9 mouse cellular contexts compared by ENCODE assay signal in genomic region chr13:51418942-51419451, GRCm38 (mm10). TPM values are rescaled to one million over a fixed set of nuclear protein-coding genes. Genes with fewer than 3 reads are reported as not detected.
A peak's percentile ranks its signal among the peaks of the same experiment; 100 is the strongest.
DNase-seq lines count a peak whose midpoint lies in the region; ATAC-seq and TF ChIP-seq lines count a peak whose summit lies in the region.
"Had no signal": no experiment of that assay in that cellular context is flagged by ENCODE, and none has a peak within 500 bp of the region (broad histone marks: within the 10 kb centered on the region; RNA-seq: fewer than 3 reads in every experiment).

No protein-coding gene starts in this region.

- H3K9ac ChIP-seq in heart, postnatal 0 days (replicated peaks; ENCODE audit: low read depth, low read length) = no peak overlapping the region
- H3K9ac ChIP-seq in forebrain, embryonic 13.5 days = peak overlapping the region; percentile 22; the same call in 1 of the 2 replicates
- H3K9ac ChIP-seq in liver, postnatal 0 days (replicated peaks) = no peak overlapping the region
- H3K9ac ChIP-seq: liver, embryonic 14.5 days had no signal

- H3K27ac ChIP-seq in heart, postnatal 0 days (ENCODE audit: low read depth) = no peak overlapping the region
- no peak overlapping the region for H3K27ac ChIP-seq in brown adipose tissue, adult 24 weeks (replicated peaks; ENCODE audit: low read depth, low read length)
- no peak overlapping the region for H3K27ac ChIP-seq in forebrain, embryonic 13.5 days
- no peak overlapping the region for H3K27ac ChIP-seq in liver, postnatal 0 days (ENCODE audit: low read depth)
- H3K27ac ChIP-seq: liver, embryonic 14.5 days had no signal

- 71% methylated on average over 19 of the region's 19 CpGs for WGBS in heart, postnatal 0 days
- WGBS in forebrain, embryonic 13.5 days = 81% methylated on average over 19 of the region's 19 CpGs
- 74% methylated on average over 19 of the region's 19 CpGs for WGBS in liver, postnatal 0 days (ENCODE audit: insufficient replicate concordance)

- no peak overlapping the region for H3K4me3 ChIP-seq in heart, postnatal 0 days (ENCODE audit: low read depth, low read length)
- peak overlapping the region; percentile 38; the same call in 1 of the 2 replicates for H3K4me3 ChIP-seq in brown adipose tissue, adult 24 weeks (ENCODE audit: insufficient read depth, low read depth, low read length)
- H3K4me3 ChIP-seq in forebrain, embryonic 13.5 days = no peak overlapping the region
- H3K4me3 ChIP-seq in liver, postnatal 0 days (ENCODE audit: low read depth, low read length) = no peak overlapping the region

- no peak for ATAC-seq in heart, postnatal 0 days (ENCODE audit: insufficient read depth, low read depth)
- peak; percentile 42 for ATAC-seq in forebrain, embryonic 13.5 days
- ATAC-seq in liver, postnatal 0 days = no peak
- ATAC-seq in activated CD4-positive, CD25-positive, alpha-beta regulatory T cell, adult 4 months = no peak

- H3K27me3 ChIP-seq in heart, postnatal 0 days (ENCODE audit: control insufficient read depth, insufficient read depth, low read length) = no peaks in the 10 kb centered on the region
- H3K27me3 ChIP-seq in forebrain, embryonic 13.5 days = no peaks in the 10 kb centered on the region
- 0 out of 2 replicates have a peak, but pooled peaks cover 4% of the 10 kb centered on the region for H3K27me3 ChIP-seq in liver, postnatal 0 days (ENCODE audit: insufficient read depth, low read length)

- H3K9me3 ChIP-seq in heart, postnatal 0 days (replicated peaks; ENCODE audit: control insufficient read depth, low read length) = no peaks in the 10 kb centered on the region
- no peaks in the 10 kb centered on the region for H3K9me3 ChIP-seq in forebrain, embryonic 13.5 days (replicated peaks)
- no peaks in the 10 kb centered on the region for H3K9me3 ChIP-seq in liver, postnatal 0 days (ENCODE audit: low read length)

- H3K4me2 ChIP-seq in heart, postnatal 0 days (ENCODE audit: low read depth, low read length) = peak overlapping the region; percentile 34
- H3K4me2 ChIP-seq in forebrain, embryonic 13.5 days = peak overlapping the region; percentile 59
- H3K4me2 ChIP-seq in liver, postnatal 0 days (ENCODE audit: low read depth, low read length) = peak overlapping the region; percentile 31

- no peak for TF ChIP-seq EP300 in heart, postnatal 0 days (IDR thresholded peaks at IDR 0.05; ENCODE audit: low read depth)
- no peak for TF ChIP-seq EP300 in liver, postnatal 0 days (IDR thresholded peaks at IDR 0.05; ENCODE audit: low read depth)

- no peak for TF ChIP-seq CTCF in heart, postnatal 0 days (IDR thresholded peaks at IDR 0.05; ENCODE audit: low read depth)
- TF ChIP-seq CTCF in liver, postnatal 0 days (IDR thresholded peaks at IDR 0.05; ENCODE audit: low read depth) = no peak

- DNase-seq in heart, postnatal 0 days (ENCODE audit: low spot score) = no peak
- DNase-seq in heart, adult 9 months (ENCODE audit: low spot score in 2 of 2) = no peak
- no peak for DNase-seq in liver, postnatal 0 days
- no peak for DNase-seq in thymus, postnatal 25 days
- DNase-seq in kidney, adult 8-10 months = no peak

- no peaks in the 10 kb centered on the region for H3K4me1 ChIP-seq in heart, postnatal 0 days (ENCODE audit: control insufficient read depth, insufficient read depth)
- peaks cover 3% of the 10 kb centered on the region for H3K4me1 ChIP-seq in brown adipose tissue, adult 24 weeks (ENCODE audit: control insufficient read depth, insufficient read depth, insufficient read length, low read length)
- H3K4me1 ChIP-seq in forebrain, embryonic 13.5 days = peaks cover 20% of the 10 kb centered on the region
- no peaks in the 10 kb centered on the region for H3K4me1 ChIP-seq in liver, postnatal 0 days (ENCODE audit: insufficient read depth)

- 0 out of 2 replicates have a peak, but pooled peaks cover 14% of the 10 kb centered on the region for H3K36me3 ChIP-seq in heart, postnatal 0 days (replicated peaks; ENCODE audit: control insufficient read depth, insufficient read depth, low read length)
- H3K36me3 ChIP-seq in forebrain, embryonic 13.5 days (ENCODE audit: poor library complexity, severe bottlenecking) = 0 out of 2 replicates have a peak, but pooled peaks cover 6% of the 10 kb centered on the region
- no peaks in the 10 kb centered on the region for H3K36me3 ChIP-seq in liver, postnatal 0 days (replicated peaks; ENCODE audit: insufficient read depth, low read length)

RNA-seq across cellular contexts. Expression of gene S1pr3, which starts 10.6 kb away (rescaled TPM):
- 20.0 and 25.8 TPM in 2 replicates for total RNA-seq in heart, postnatal 0 days (2014; rRNA removed; ENCODE audit: low replicate concordance)
- polyA plus RNA-seq in heart, postnatal 0 days (2015; fragmentation: Nextera tagmentation; extraction: Ambion mirVana) = 15.1 and 15.6 TPM in 2 replicates
- polyA plus RNA-seq in brown adipose tissue, adult 24 weeks (2012; ENCODE audit: insufficient read depth, insufficient read length, missing spikeins) = 2.8 and 3.5 TPM in 2 replicates
- polyA plus RNA-seq in forebrain, embryonic 13.5 days (2015; fragmentation: Nextera tagmentation; extraction: Ambion mirVana) = 8.5 and 9.2 TPM in 2 replicates
- 1.3 and 1.4 TPM in 2 replicates for polyA plus RNA-seq in liver, postnatal 0 days (2015; fragmentation: Nextera tagmentation; extraction: Ambion mirVana)
- polyA plus RNA-seq in activated CD4-positive, CD25-positive, alpha-beta regulatory T cell, adult 4 months (2017; shearing (Covaris generic)) = under 1 TPM in 1 of 2 experiments, not detected in 1; 0.17 TPM
